Mouse (Mus musculus) forebrain, postnatal 0 days (tissue): ENCODE results near the gene Abr. TPM values are rescaled to one million over a fixed set of nuclear protein-coding genes. Genes with fewer than 3 reads are reported as not detected.

Experiments used
- ATAC-seq: fragments of 200-750 bp; cut with Nextera tagmentation; 2 replicates; pipeline ENCODE4 v1.8.0; 2017; ENCODE audit warnings: mild to moderate bottlenecking, moderate library complexity
- DNase-seq: peaks from one replicate; pipeline ENCODE4 v3.0.0-alpha.2; 2015
- H3K27ac ChIP-seq: fragments of 300-500 bp; sonication (generic); 2 replicates; pipeline ENCODE4 v1.5.1; 2014; ENCODE audit warnings: low read depth, mild to moderate bottlenecking, antibody characterized with exemption, low read length, moderate library complexity, mixed read lengths
- H3K27me3 ChIP-seq: fragments of 300-500 bp; sonication (generic); 2 replicates; pipeline ENCODE4 v1.6.1; 2014; ENCODE audit warnings: mild to moderate bottlenecking, low read length, mixed read lengths; ENCODE audit not compliant: insufficient read depth
- H3K36me3 ChIP-seq: fragments of 300-500 bp; sonication (generic); 2 replicates; pipeline ENCODE4 v1.6.1; 2014; ENCODE audit warnings: mild to moderate bottlenecking, moderate library complexity; ENCODE audit not compliant: insufficient read depth
- H3K4me1 ChIP-seq: fragments of 300-500 bp; sonication (generic); 2 replicates; pipeline ENCODE4 v1.6.1; 2014; ENCODE audit warnings: antibody characterized with exemption; ENCODE audit not compliant: insufficient read depth
- H3K4me2 ChIP-seq: fragments of 300-500 bp; sonication (generic); 2 replicates; pipeline ENCODE4 v1.6.1; 2014; ENCODE audit warnings: low read depth, mild to moderate bottlenecking, moderate library complexity
- H3K4me3 ChIP-seq: fragments of 300-500 bp; sonication (generic); 2 replicates; pipeline ENCODE4 v1.5.1; 2014; ENCODE audit warnings: low read depth, low read length, mixed read lengths
- H3K9ac ChIP-seq: fragments of 300-500 bp; sonication (generic); 2 replicates; pipeline ENCODE4 v1.6.1; 2014; ENCODE audit warnings: mild to moderate bottlenecking
- H3K9me3 ChIP-seq: fragments of 300-500 bp; sonication (generic); 2 replicates; pipeline ENCODE4 v1.6.1; 2016; ENCODE audit warnings: low read length
- CTCF ChIP-seq: sonication (generic); IDR thresholded peaks from 2 replicates; pipeline ENCODE4 v1.5.1; 2016; ENCODE audit warnings: antibody characterized with exemption, control low read depth, low read depth
- WGBS: fragments of 180-500 bp; shearing (Covaris S2); extraction: QIAGEN DNeasy Blood & Tissue Kit; methylation state at CpG from one replicate; pipeline ENCODE4 v1.1.7; 2014; 5-methylcytosine and 5-hydroxymethylcytosine counted together
- polyA plus RNA-seq: library from polyadenylated mRNA; unstranded; fragments of >200 nt; fragmentation: Nextera tagmentation; extraction: Ambion mirVana; gene quantifications from 2 replicates; pipeline ENCODE4 v1.2.1, GENCODE M21; 2015
- total RNA-seq: library from RNA; depleted of rRNA; stranded (reverse); fragments of >200 nt; gene quantifications from 2 replicates; pipeline ENCODE4 v1.2.3, GENCODE M21; 2014

Abr gene
- total and polyA plus RNA-seq, 2 experiments from 2014 or later, result 110 to 262 TPM

- WGBS, result 48% methylated on average over 5 of the region's 5 CpGs
- Histone ChIP-seq H3K27ac (peak overlapping the region; percentile 72), H3K9me3 (no peaks in the 10 kb centered on the region), H3K4me3 (no peak overlapping the region), H3K36me3 (no peaks in the 10 kb centered on the region), H3K27me3 (no peaks in the 10 kb centered on the region), H3K9ac (no peak overlapping the region), H3K4me2 (no peak overlapping the region), H3K4me1 (peaks cover 8% of the 10 kb centered on the region)
- DNase-seq (no peak), ATAC-seq (peak; percentile 32)
- no peak for TF ChIP-seq CTCF
These were observed 74.7 kb downstream of the Abr start for GRCm38 (mm10) chr11:76547420-76547819.

GRCm38 (mm10) chr11:76546431-76546830, 75.7 kb downstream of the Abr start:
- no peak overlapping the region for H3K27ac ChIP-seq
- H3K27me3 ChIP-seq, result no peaks in the 10 kb centered on the region
- no peak overlapping the region for H3K9ac ChIP-seq
- DNase-seq (peak; percentile 57), ATAC-seq (0 out of 2 replicates have a peak, but pooled peaks have one; percentile 14)
- no peak for TF ChIP-seq CTCF
- peaks cover 8% of the 10 kb centered on the region for H3K4me1 ChIP-seq
- H3K4me3 ChIP-seq, result no peak overlapping the region
- 50% methylated on average over 4 of the region's 4 CpGs for WGBS
- H3K36me3 ChIP-seq, result no peaks in the 10 kb centered on the region
- no peak overlapping the region for H3K4me2 ChIP-seq
- H3K9me3 ChIP-seq, result no peaks in the 10 kb centered on the region

- TF ChIP-seq CTCF, result no peak
- 84% methylated on average over 5 of the region's 5 CpGs for WGBS
- DNase-seq (no peak), ATAC-seq (no peak)
- Histone ChIP-seq H3K4me3 (no peak overlapping the region), H3K27ac (no peak overlapping the region), H3K9ac (no peak overlapping the region), H3K4me2 (no peak overlapping the region), H3K36me3 (no peaks in the 10 kb centered on the region), H3K4me1 (peaks cover 8% of the 10 kb centered on the region), H3K9me3 (no peaks in the 10 kb centered on the region), H3K27me3 (no peaks in the 10 kb centered on the region)
These were observed 78.8 kb downstream of the Abr start for GRCm38 (mm10) chr11:76543300-76543699.

GRCm38 (mm10) chr11:76540973-76541372, 81.1 kb downstream of the Abr start:
- Histone ChIP-seq H3K4me1 (0 out of 2 replicates have a peak, but pooled peaks cover 2% of the 10 kb centered on the region), H3K9ac (no peak overlapping the region), H3K4me3 (no peak overlapping the region), H3K27me3 (no peaks in the 10 kb centered on the region), H3K36me3 (no peaks in the 10 kb centered on the region), H3K27ac (no peak overlapping the region), H3K4me2 (no peak overlapping the region), H3K9me3 (no peaks in the 10 kb centered on the region)
- DNase-seq, result peak; percentile 50
- WGBS, result 43% methylated on average over 1 of the region's 1 CpGs
- peak; percentile 79 for TF ChIP-seq CTCF
- peak; percentile 53; the same call in 1 of the 2 replicates for ATAC-seq

- ATAC-seq (no peak), DNase-seq (no peak)
- WGBS, result 46% methylated on average over 3 of the region's 3 CpGs
These were observed 84.7 kb downstream of the Abr start for GRCm38 (mm10) chr11:76537401-76537800.

GRCm38 (mm10) chr11:76536576-76537354, 85.3 kb downstream of the Abr start:
- Histone ChIP-seq H3K36me3 (no peaks in the 10 kb centered on the region), H3K9ac (no peak overlapping the region), H3K4me2 (no peak overlapping the region), H3K9me3 (no peaks in the 10 kb centered on the region), H3K27ac (no peak overlapping the region), H3K27me3 (no peaks in the 10 kb centered on the region), H3K4me3 (no peak overlapping the region), H3K4me1 (peaks cover 7% of the 10 kb centered on the region; the same call in 1 of the 2 replicates)
- TF ChIP-seq CTCF, result peak; percentile 55
- DNase-seq (no peak), ATAC-seq (no peak)
- 78% methylated on average over 10 of the region's 10 CpGs for WGBS

More at GRCm38 (mm10) chr11:76537401-76537800, 84.7 kb downstream of the Abr start:
- Histone ChIP-seq H3K9ac (no peak overlapping the region), H3K4me1 (0 out of 2 replicates have a peak, but pooled peaks cover 2% of the 10 kb centered on the region), H3K4me3 (no peak overlapping the region), H3K27me3 (no peaks in the 10 kb centered on the region), H3K4me2 (no peak overlapping the region), H3K36me3 (no peaks in the 10 kb centered on the region), H3K9me3 (no peaks in the 10 kb centered on the region), H3K27ac (no peak overlapping the region)
- no peak for TF ChIP-seq CTCF

GRCm38 (mm10) chr11:76532001-76532400, 90.1 kb downstream of the Abr start:
- H3K9me3 ChIP-seq, result no peaks in the 10 kb centered on the region
- H3K27ac ChIP-seq, result no peak overlapping the region; the same call in 1 of the 2 replicates
- ATAC-seq (no peak), DNase-seq (no peak)
- H3K4me3 ChIP-seq, result no peak overlapping the region
- peaks cover 29% of the 10 kb centered on the region for H3K4me1 ChIP-seq
- H3K36me3 ChIP-seq, result no peaks in the 10 kb centered on the region
- H3K4me2 ChIP-seq, result no peak overlapping the region
- TF ChIP-seq CTCF, result no peak
- H3K9ac ChIP-seq, result no peak overlapping the region
- H3K27me3 ChIP-seq, result no peaks in the 10 kb centered on the region
- 85% methylated on average over 7 of the region's 7 CpGs for WGBS
